Mouse (Mus musculus) ovary, postnatal 10 days (tissue): ENCODE results near the gene Mmp28.

Experiments
- DNase-seq: peaks from one replicate; pipeline ENCODE4 v3.0.0; 2022; ENCODE audit warnings: low spot score

The Mmp28 gene

DNA sequence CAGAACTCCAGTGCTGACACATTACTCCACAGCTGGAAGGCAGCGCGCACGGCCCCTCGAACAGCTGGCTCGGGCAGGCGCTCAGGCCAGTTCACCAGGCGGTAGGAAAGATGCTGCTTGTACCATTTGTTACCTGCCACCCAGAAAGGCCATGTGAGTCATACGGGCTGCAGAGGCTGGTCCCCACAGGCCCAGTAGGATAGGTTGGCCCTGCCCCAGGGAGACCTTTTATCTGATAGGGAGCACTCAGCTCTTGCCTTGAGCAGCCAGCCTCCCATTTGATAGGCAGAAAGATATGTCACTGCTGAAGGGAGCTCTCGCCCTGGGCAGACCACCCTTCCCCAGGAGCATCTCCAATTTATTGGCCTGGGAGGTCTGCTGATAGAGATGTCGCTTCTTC is 15.3 kb downstream of the Mmp28 start:
- DNase-seq, result no peak

DNA sequence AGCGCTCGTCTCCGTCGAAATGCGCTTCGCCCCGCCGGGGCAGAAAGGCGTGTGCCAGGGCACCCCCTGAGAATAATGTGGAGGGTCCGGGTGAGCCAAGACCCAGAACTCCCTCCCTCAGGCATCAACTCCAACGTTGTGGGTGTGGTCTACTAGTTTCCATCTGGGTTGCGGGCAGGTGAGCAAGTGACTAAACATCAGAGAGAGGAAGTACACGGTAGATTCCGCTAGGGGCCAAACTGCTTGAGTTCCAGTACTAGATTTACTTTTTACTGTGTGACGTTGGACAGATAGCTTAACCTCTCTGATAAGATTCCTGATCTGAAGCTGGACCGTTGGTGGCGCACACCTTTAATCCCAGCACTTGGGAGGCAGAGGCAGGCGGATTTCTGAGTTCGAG is 17.9 kb downstream of the Mmp28 start:
- no peak for DNase-seq

DNA sequence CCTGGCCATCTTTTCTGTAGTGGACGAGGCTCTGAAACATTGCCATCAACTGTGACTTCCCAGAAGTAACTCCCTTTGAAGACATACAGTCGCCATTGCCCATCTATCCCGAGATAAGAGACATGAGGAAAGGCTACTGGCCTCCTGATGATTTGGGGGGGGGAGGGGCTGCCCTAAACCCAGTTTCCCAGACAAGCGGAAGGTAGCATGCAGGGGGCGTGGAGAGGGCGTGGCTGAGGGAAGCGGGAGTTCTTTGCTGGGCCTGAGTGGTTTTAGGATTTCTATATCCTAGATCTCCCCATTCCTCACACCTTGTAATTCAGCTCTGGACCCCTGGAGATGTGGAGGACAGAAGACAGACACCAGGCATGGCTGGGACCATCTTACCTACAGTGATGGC is 19.0 kb downstream of the Mmp28 start:
- no peak for DNase-seq

DNA sequence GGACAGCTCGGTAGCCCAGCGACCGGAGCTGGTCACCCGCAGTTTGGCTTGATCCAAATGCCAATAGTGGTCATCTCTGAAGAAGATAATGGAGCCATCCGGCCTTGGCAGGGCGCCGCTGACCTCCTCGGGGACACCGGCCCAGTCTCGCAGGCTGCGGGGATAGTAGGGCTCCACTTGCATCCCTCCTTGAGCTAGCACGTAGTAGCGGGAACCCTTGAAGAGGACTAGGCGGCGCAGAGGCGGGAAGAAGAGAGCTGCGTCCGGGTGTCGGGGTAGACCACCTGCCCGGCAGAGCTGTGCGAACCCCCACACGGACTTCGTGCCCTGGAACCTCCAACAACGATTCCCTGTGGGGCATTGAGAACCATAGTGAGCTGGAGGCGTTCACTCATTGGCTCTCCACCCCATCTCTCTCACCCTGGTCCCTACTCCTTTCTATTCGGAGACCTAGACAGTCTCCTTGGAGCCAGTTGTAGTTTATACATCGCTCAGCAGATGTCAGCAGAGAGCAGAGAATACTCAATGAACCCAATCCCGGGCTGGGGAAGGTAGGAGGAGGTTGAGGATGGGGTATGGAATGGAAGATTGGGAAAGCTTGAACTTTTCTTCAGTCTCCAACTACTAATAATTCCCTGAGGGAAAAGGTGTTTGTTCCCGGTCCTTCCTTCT is 20.1 kb downstream of the Mmp28 start:
- peak; percentile 42 for DNase-seq

DNA sequence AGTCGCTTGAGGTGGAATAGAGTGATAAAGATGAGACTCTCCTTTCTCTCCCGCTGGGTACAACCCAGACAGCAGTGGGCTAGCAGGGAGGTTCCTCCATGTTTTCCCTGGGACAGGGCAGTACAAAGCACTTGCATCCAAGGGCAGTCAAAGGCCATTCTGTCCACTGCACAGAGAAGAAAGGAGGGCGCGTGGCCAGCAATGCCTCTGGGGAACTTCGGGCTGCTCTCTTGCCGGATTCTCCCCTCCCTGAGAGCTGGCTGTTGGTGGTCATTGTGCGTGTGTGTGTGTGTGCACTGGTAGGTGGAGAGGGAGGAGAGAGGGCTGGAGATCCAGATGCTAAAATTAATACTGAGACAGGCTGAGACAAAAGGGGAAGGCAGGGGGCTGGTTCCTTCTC is 21.6 kb downstream of the Mmp28 start:
- no peak for DNase-seq

DNA sequence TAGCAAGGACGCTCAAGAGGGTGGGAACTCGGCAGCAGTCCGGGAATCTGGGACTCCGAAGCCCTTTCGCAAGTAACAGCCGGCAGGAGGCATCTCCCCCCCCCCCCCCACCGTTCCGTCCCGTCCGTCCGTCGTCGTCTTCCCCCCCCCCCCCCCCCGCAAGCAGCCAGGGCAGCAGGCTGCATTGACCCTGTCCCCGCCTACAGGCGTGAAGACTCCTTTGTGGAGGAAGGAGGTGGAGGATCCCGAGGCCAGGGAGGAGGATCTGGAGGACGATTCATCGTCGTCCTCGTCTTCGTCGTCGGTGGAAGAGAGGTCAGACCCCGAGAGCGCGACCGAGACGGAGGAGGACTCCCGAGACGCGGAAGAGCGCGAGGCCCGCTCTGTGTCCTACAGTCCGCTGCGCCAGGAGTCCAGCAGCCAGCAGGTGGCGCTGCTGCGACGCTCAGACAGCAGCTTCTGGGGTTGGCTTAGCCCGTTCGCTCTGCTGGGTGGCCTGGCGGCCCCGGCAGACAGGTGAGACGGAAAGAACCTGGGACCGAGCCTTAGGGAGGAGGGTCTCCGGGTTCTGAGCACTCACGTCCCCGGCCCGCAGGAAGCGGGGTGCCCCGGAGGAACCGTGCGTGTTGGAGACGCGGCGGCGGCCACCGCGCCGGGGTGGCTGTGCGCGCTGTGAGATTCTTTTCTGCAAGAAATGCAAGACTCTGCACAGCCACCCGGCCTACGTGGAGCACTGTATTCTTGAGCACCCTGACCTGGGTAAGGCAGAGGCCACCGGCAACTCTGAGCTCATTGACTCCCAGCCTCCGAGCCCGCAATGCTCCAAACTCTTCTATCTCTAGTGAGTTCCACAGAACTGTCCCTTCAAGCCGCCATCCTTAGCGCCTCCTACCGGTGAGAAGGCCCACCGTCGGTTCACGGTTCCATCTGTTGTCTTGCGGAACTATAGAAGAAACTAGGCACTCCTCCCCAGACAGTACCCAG is 22.5 kb downstream of the Mmp28 start:
- DNase-seq, result peak; percentile 68

DNA sequence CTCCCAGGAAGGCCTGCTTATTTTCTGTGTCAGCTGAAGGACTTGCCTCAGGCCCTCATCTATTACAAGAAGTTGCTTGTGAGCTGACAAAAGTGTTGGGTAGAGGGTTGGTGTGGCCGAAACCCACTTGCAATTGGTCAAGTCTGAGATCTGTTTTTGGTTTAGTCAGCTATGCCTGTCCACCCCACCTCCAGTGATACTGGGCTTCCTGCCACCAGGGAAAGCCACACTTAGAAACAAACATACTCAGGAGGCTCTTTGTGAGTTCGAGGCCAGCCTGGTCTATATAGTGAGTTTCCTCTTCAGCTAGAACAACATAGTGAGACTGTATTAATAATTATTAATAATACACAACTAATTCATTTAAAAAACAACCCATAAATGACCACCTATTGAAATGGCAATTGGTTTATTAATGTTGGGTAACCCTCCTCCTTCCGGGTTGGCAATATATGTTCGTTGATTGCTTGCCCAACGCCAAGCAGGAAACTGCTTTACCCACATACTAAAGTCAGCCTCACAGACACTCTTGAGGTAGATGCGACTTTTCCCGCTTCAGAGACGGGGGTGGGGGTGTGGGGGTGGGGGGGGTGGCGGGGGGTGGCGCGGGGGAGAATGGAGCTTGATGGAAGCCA is 23.3 kb downstream of the Mmp28 start:
- DNase-seq, result no peak

DNA sequence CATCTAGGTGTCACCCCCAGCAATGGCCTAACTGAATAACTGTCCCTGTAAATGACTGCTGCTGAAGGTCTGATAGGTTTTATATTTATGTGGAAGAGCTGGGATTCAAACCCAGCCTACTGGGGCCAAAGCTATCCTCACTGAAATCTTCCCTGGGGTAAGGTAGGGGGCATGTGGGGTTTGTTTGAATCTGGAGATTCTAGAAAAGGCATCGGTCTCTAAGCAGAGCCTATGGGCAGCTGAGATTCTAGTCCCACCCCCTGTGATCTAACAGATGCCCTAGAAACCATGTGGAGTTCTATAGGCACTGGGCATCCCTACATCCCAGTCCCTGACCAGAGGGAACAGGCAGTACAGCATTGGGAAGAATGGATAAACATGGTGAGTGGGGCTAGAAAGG is 25.5 kb downstream of the Mmp28 start, which contains the start of gene 1700020L24Rik:
Gene 1700020L24Rik (plus strand): TSS at position 301 of the 400 bp plus-strand sequence.
- no peak for DNase-seq

DNA sequence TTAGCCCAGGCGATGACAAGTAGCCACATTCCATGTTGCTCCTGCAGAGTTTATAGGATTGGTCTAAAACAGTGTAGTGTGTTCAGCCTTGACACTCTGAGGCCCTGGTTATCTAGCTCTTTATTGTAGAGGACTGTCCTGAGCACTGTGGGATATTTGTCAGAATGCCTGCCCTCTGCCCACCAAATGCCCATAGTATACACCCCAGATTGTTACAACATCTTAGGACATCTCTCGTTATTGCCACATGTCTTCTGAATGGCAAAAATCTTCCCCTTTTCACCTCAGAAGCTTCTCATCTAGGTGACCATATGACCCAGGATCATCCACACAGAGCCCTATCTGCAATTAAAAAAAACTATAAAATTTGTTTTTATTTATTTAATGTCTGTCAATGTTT is 30.3 kb downstream of the Mmp28 start:
- no peak for DNase-seq

DNA sequence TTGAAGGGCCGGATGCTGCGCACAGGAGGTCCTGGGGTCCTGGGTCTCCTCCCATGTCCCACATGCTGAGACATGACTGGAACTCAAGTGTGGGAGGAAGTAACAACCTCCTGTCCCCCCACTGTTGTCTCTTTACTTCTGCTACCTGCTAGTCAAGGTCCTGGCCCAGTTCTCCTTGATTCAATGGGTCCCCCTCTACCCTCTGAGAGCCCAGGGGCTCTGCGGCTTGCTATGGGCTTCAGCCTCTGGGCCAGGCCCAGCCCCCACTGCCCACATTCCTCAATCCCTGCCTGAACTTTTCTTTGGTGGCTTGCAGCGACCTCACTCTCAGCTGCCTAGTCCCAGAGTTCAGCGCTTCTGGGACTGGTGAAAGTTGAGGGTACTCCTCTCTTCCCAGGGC is 33.5 kb downstream of the Mmp28 start, which contains the start of gene Gas2l2:
Gene Gas2l2 (minus strand): TSS at position 101 of the 400 bp plus-strand sequence.
- DNase-seq, result no peak

DNA sequence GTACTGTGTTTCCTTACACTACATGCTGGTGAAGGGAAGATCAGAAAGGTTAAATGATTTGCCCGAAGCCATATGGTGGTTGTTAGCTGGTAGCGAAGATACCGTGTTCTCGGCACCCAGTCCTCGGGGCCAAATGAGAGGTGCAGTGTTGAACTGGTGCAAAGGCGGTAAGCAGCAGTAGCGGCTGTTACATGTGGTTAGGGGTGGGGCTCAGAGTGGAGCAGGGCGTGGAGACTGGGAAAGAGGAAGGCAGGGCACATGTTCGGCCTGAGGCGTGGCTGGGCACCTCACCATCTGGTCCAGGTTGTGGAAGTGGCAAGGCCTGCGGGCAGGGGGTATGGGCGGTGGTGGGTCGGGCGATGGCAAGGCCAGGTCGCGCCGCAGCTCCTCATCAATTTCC is 35.9 kb downstream of the Mmp28 start:
- DNase-seq, result no peak

DNA sequence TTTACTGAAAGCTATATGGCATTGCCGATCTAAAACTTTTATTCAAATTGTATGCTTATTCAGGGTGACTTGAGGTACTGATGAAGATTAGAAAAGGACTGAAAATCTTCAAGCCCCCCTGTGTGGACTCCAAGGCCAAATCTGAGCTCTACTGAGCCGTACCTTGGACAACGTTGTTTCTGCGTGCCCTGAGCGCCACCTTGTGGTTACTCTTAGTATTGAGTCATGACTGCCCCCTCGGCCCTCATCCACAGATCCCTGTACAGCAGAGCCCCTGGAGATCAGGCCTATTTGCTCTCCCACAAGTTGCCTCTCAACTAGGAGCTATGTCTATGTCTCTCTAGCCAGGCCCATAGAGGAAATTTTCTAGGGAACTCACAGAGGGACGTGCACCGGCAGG is 38.2 kb downstream of the Mmp28 start:
- no peak for DNase-seq

DNA sequence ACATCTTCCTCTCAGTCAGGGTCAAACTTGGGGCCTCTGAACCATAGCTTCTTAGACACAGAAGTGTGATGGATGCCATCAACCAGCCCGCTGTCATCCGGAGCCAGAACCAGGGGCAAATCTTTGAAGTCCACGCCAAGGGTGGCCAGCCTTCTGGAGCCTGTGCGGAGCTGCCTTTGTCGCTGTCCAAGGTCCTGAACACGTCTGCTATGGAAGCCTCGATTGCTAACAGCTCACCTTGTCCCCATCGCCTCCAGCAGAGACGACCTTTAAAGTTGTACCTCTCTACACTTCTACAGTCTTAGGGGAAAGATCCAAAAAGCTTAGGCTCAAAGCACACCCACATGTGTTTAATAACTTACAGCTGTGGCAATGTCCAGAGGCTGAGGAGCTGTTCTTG is 41.6 kb downstream of the Mmp28 start:
- peak; percentile 62 for DNase-seq

DNA sequence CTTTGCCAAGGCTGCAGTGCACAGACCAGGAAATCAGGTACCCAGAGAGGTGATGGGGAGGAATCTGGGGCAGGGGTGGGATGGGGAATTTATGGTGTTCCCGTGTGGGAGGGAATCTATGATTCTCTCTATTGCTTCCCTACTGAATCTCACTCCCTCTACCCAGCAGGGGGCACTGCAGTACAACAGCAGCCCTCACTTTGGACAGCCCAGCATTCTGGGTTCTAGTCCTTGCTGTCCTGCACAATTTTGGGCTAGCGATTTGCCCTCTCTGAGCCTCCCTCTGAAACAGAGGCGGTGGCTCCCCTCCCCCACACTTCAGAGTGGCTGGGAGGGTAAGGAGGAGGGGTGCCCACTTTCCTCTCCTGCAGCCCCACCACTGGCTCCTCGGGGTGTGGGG is 42.5 kb downstream of the Mmp28 start:
- no peak for DNase-seq

DNA sequence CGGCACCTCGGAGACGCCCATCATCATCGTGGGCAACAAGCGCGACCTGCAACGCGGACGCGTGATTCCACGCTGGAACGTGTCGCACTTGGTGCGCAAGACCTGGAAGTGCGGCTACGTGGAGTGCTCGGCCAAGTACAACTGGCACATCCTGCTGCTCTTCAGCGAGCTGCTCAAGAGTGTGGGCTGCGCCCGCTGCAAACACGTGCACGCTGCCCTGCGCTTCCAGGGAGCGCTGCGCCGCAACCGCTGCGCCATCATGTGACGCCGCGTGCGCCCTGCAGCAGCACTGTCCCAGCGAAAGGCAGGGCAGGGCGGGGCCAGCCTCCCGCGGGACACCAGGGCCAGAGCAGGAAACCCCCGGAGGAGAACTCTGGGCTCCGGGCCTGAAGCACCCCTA is 44.3 kb downstream of the Mmp28 start:
- no peak for DNase-seq

DNA sequence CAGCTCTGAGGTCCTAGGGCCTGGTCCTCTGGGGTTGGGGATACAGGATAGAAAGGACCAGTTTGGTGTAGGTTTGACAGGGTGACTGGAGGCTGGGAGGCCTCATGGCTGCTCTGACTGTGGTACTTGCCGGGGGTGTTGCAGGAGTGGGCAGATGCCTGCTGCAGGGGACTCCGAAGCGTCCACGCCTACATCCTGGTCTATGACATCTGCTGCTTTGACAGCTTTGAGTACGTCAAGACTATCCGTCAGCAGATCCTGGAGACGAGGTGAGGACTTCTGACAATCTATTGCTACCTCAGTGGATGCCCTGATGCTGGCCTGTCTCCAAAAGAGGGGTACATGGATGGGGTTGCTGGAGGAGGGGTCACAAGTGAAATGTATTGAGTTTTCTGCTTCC is 45.2 kb downstream of the Mmp28 start:
- no peak for DNase-seq

DNA sequence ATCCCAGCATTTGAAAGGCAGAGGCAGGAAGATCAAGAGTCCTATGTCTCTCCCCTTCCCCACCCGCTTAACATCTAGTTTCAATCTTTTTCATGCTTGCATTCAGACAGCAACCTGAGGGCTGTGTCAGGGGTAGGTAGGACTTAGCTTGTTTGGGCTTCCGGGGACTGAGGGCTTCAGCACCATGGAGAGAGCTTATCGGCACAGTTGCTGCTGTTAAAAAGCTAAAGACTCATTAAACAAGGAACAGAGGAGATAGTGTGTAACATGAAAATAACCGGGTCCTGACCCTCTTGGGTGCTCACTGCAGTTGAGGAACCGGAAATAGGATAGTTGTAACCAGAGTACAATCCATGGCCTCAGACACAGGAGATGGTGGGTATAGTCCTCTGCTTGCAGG is 45.8 kb downstream of the Mmp28 start:
- peak; percentile 24 for DNase-seq

DNA sequence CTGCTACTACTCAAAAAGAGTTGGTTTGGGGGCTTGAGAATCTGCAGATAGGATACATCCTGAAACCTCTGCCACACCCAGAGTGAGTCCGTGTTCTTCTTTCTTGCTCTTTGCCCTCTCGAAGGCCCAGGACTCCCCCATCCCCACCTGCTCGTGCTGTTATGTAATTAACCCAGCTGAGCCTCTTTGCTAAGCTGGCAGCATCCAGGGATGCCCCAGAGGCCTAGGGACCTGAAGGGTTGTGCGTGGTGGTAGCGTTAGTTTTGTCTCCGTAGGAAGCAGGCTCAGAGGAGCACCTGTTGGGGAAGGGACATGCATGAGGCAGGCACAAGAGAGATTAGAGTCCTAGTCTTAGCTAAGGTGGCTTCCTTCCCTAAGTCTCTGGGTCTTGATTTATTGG is 52.4 kb downstream of the Mmp28 start:
- no peak for DNase-seq

DNA sequence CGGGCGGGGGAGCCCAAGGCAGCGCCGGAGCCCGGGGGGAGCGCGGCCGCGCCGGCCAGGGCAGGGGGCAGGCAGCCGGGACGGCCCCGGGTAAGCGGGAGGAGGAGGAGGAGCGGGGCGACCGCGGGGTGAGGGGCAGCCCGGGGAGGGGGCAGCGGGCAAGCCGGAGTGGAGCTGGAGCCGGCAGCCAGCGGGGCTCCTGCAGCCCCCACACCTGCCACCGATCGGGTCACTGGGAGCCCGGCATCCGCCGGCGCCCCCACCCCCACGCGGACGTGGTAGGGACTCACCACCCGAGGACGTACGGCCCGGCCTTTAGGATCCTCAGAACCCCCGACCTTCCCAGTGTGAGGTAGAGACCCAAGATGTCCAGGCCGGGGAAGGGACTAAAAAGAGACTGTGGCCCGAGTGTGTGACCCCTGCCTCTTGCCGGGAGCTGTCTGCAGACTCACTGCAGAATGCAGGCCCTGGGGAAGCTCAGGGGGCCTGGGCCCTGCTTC is 53.0 kb downstream of the Mmp28 start:
- no peak for DNase-seq

DNA sequence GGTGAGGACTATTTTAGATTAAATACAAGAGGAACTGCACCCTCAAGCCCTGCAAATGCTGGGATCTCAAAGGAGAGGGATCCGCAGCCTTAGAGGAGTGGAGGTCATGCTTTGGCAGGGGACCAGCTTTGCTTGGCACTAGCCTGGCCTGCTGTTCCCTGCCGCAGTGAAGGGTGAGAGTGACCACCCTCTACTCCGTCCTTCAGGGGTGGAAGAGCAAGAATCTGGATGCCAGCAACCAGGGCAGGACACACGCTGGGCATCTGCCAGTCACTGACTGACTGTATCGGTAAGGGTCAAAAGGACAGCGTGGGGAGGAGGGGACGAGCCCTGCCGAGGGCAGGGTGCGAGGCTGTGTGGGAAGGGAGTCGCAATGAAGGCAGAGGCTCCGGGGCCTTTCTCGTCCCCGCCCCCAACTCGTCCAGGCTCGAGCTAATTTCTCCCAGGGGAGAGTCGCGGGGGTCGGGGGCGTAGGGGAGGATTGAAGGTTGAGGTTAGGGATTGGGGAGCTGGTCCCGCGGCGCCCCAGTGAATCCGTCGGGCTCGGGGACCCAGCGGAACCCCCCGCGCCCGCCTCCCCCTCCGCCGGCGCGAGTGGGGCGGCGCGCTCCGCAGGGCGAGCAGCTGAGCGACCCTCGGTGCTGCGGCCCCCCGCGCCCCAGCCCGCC is 53.6 kb downstream of the Mmp28 start, which contains the start of gene Rasl10b:
Gene Rasl10b (plus strand): TSS at position 51 of the 668 bp plus-strand sequence.
- DNase-seq, result no peak

DNA sequence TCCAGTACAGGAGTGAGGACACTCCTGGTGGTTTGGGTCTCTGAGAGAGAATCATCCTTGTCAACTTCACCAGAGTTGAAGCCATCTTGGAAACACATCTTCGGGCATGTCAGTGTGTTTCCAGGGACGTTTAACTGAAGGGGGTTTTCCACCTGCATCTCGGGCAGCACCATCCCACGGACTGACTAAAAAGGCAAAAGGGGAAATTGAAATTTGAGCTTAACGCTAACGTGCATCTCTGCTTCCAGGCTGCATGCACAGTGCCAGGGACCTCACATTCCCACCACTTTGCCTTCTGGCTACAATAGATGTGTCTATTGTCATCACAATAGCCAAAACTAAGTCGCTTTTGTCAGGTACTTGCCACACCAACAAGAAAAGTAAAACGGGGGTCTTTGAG is 54.6 kb downstream of the Mmp28 start:
- no peak for DNase-seq

DNA sequence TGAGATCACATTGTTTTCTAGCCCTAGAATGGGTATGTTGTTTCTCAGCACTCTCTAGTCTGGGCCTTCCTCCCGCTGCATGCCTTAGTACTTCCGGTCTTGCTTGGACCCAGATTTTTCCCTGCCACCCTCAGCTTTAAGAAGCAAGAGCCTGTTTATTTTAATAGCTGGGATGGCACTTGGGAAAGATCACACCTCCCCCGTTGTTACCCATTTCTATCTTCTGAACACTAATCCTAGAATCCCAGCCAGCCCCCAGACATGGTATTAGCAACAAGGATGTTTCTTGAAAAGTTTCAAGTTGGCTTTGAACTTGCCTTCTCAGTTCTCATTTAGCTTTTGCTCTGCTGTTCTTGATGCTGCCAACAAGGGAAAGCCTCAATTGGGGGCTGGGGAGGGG is 56.5 kb downstream of the Mmp28 start:
- DNase-seq, result no peak
